Mouse (Mus musculus): ENCODE measurements around the gene Vmn2r24.
"Not testable (repeated sequence)": the region's sequence is repeated elsewhere in the genome, so short reads cannot be mapped to it uniquely, and the experiment has no call there.

Gene Vmn2r24

GRCm38 (mm10) chr6:123778579-123778978 is at the start of gene Vmn2r24:
Vmn2r24 (plus strand) TSS chr6:123778879.
- DNase-seq: no peak

GRCm38 (mm10) chr6:123770031-123770430 is 8.6 kb upstream of the Vmn2r24 start:
- no peak for DNase-seq

- no peak for DNase-seq
Measured at GRCm38 (mm10) chr6:123784857-123785256, 6.2 kb downstream of the Vmn2r24 start.

DNA sequence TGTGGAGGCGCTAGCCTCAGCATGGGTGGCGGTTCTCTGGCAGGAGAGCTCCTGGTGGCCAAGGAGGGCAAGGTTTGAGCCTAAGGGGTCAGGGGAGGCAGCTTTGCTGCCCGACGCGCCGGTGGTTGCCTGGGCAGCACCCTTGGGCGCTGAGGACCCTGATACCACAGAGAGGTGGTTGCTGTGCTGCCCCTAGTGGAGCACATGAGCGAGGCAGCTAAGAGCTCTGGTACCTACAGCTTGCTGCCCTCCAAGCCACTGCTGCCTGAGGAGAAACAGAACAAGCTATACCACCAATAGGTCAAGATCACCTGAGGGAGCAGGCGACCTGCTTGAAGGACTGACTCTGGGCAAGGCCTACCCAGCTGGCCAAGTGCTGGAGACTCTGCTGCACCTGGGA is 15.1 kb downstream of the Vmn2r24 start:
- DNase-seq: no peak

GRCm38 (mm10) chr6:123810291-123810690 is 31.6 kb downstream of the Vmn2r24 start:
- not testable (repeated sequence) for DNase-seq

- DNase-seq: no peak
Measured at GRCm38 (mm10) chr6:123819951-123820350, 41.3 kb downstream of the Vmn2r24 start.

DNA sequence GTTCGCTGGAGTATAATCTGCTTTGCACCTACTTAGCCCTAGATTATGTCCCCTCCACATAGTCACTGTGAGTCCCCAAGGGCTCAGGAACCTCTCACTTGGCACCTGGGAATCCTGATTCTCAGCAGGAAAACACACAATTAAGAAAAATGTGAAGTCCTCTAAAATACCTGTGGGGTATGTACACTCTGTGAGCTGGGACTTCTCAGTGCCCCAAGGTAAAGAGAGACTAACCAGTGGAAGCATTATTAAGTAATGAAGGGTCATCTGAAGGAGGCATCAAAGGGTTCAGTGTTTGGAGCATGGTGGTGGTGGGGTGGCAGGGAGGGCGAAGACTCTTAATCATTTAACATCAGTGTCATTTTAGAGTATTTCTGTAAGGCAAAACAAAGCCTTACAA is 74.7 kb downstream of the Vmn2r24 start, which contains the start of gene Vmn2r25:
Gene Vmn2r25, minus strand, starts transcription at position 101 of the 400 bp plus-strand sequence.
- DNase-seq: not testable (repeated sequence)
